In genomic region chr12:111916514-111917217, GRCm38 (mm10) we compare ENCODE assay signal across 14 mouse cellular contexts. TPM values are rescaled to one million over a fixed set of nuclear protein-coding genes. Genes with fewer than 3 reads are reported as not detected.
A peak's percentile ranks its signal among the peaks of the same experiment; 100 is the strongest.
DNase-seq lines count a peak whose midpoint lies in the region; ATAC-seq and TF ChIP-seq lines count a peak whose summit lies in the region.
"Had no signal": no experiment of that assay in that cellular context is flagged by ENCODE, and none has a peak within 500 bp of the region (broad histone marks: within the 10 kb centered on the region; RNA-seq: fewer than 3 reads in every experiment).

No protein-coding gene starts in this region.

- WGBS in heart, embryonic 12.5 days = 43% methylated on average over 12 of the region's 12 CpGs
- WGBS in embryonic facial prominence, embryonic 14.5 days = 42% methylated on average over 12 of the region's 12 CpGs
- WGBS in cerebellum, adult 2 months = 47% methylated on average over 12 of the region's 12 CpGs

- no peak overlapping the region for H3K4me2 ChIP-seq in heart, embryonic 12.5 days
- H3K4me2 ChIP-seq in embryonic facial prominence, embryonic 14.5 days (ENCODE audit: low read depth, low read length) = no peak overlapping the region

- peak overlapping the region; percentile 63; the same call in 1 of the 2 replicates for H3K27ac ChIP-seq in heart, embryonic 12.5 days (ENCODE audit: poor library complexity, severe bottlenecking)
- peak overlapping the region; percentile 63 for H3K27ac ChIP-seq in embryonic facial prominence, embryonic 14.5 days (replicated peaks; ENCODE audit: low read depth, low read length)
- no peak overlapping the region for H3K27ac ChIP-seq in cerebellum, adult 2 months (ENCODE audit: insufficient read depth, low read length)
- H3K27ac ChIP-seq: liver, embryonic 14.5 days had no signal

- no peak for DNase-seq in heart, postnatal 36 days
- DNase-seq in A20 (ENCODE audit: low read depth, low spot score) = peak; percentile 30
- DNase-seq in embryonic facial prominence, embryonic 14.5 days (ENCODE audit: low spot score) = peak; percentile 69
- DNase-seq in kidney, postnatal 14 days = peak; percentile 68
- DNase-seq in left cerebral cortex, postnatal 25 days (ENCODE audit: low spot score in 2 of 2) = no peak
- no peak for DNase-seq in thymus, postnatal 14 days
- DNase-seq in cerebellum, adult 2 months = no peak
- DNase-seq: cerebellum, adult 9-11 months; forebrain, postnatal 0 days; right cerebral cortex, postnatal 14 days had no signal

- no peak overlapping the region for H3K9ac ChIP-seq in heart, embryonic 12.5 days
- peak overlapping the region; percentile 35; the same call in 1 of the 2 replicates for H3K9ac ChIP-seq in embryonic facial prominence, embryonic 14.5 days (ENCODE audit: low read depth, low read length)
- H3K9ac ChIP-seq: forebrain, postnatal 0 days; liver, embryonic 14.5 days had no signal

- no peak for TF ChIP-seq POLR2A in cerebellum, adult 2 months (IDR thresholded peaks at IDR 0.05; ENCODE audit: borderline replicate concordance, insufficient read depth, low read length)

- no peak overlapping the region for H3K4me3 ChIP-seq in heart, embryonic 12.5 days
- H3K4me3 ChIP-seq in embryonic facial prominence, embryonic 14.5 days (ENCODE audit: low read depth, low read length) = no peak overlapping the region
- H3K4me3 ChIP-seq in cerebellum, adult 2 months (replicated peaks; ENCODE audit: insufficient read depth, low read depth, low read length) = no peak overlapping the region

- H3K27me3 ChIP-seq in heart, embryonic 12.5 days (replicated peaks) = 0 out of 2 replicates have a peak, but pooled peaks cover 4% of the 10 kb centered on the region
- no peaks in the 10 kb centered on the region for H3K27me3 ChIP-seq in embryonic facial prominence, embryonic 14.5 days (replicated peaks; ENCODE audit: control insufficient read depth, insufficient read depth, low read length)
- no peaks in the 10 kb centered on the region for H3K27me3 ChIP-seq in cerebellum, adult 2 months (ENCODE audit: control insufficient read depth, insufficient read depth, low read length)

- H3K36me3 ChIP-seq in heart, embryonic 12.5 days = no peaks in the 10 kb centered on the region
- no peaks in the 10 kb centered on the region for H3K36me3 ChIP-seq in embryonic facial prominence, embryonic 14.5 days (ENCODE audit: control insufficient read depth, insufficient read depth, low read length)

- H3K9me3 ChIP-seq in heart, embryonic 12.5 days (replicated peaks) = no peaks in the 10 kb centered on the region
- H3K9me3 ChIP-seq in embryonic facial prominence, embryonic 14.5 days (ENCODE audit: control insufficient read depth, low read length) = no peaks in the 10 kb centered on the region

- H3K4me1 ChIP-seq in heart, embryonic 12.5 days (replicated peaks) = peaks cover 32% of the 10 kb centered on the region
- H3K4me1 ChIP-seq in embryonic facial prominence, embryonic 14.5 days (ENCODE audit: control insufficient read depth, insufficient read depth, low read length) = peaks cover 10% of the 10 kb centered on the region
- peaks cover 18% of the 10 kb centered on the region for H3K4me1 ChIP-seq in cerebellum, adult 2 months (ENCODE audit: control insufficient read depth, insufficient read depth, low read length)

- TF ChIP-seq CTCF in cerebellum, adult 2 months (IDR thresholded peaks at IDR 0.05; ENCODE audit: borderline replicate concordance, insufficient read depth, low read depth, low read length) = no peak

- no peak for ATAC-seq in heart, embryonic 12.5 days (ENCODE audit: insufficient number of reproducible peaks, low FRiP score)
- 0 out of 2 replicates have a peak, but pooled peaks have one; percentile 4 for ATAC-seq in embryonic facial prominence, embryonic 14.5 days (ENCODE audit: low read depth)
- ATAC-seq: forebrain, postnatal 0 days; inflammation-experienced regulatory T-cells, adult 6 months had no signal

- intact Hi-C loops in heart, postnatal 36 days (cut with DNase I) = loop anchor here (2.0 kb wide), 1 partner anchor 26 kb away; no protein-coding TSS in a partner anchor
- intact Hi-C loops in left cerebral cortex, postnatal 25 days (cut with DNase I) = loop anchor here (2.0 kb wide), 1 partner anchor 20 kb away; no protein-coding TSS in a partner anchor

RNA-seq across cellular contexts. Expression of gene Ppp1r13b, which starts 8.8 kb away (rescaled TPM):
- polyA plus RNA-seq in heart, embryonic 12.5 days (2016; fragmentation: Nextera tagmentation; extraction: Ambion mirVana) = 17.9 and 19.8 TPM in 2 replicates
- 10 to 100 TPM; 19.7 to 20.3 TPM for total RNA-seq in heart, postnatal 36 days (2021)
- 15.3 and 17.2 TPM in 2 replicates for polyA plus RNA-seq in embryonic facial prominence, embryonic 14.5 days (2014; fragmentation: Nextera tagmentation; extraction: Ambion mirVana)
- total RNA-seq in left cerebral cortex, postnatal 25 days (2021) = 10 to 100 TPM; 58.4 to 63.9 TPM
- 37.8 and 38.4 TPM in 2 replicates for polyA plus RNA-seq in cerebellum, adult 2 months (2012; rRNA removed)

RNA-seq across cellular contexts. Expression of gene Atp5mpl, which starts 50.1 kb away (rescaled TPM):
- polyA plus RNA-seq in heart, embryonic 12.5 days (2016; fragmentation: Nextera tagmentation; extraction: Ambion mirVana) = 1,412 and 1,427 TPM in 2 replicates
- total RNA-seq in heart, postnatal 36 days (2021) = 1,000 to 10,000 TPM; 1,342 to 1,403 TPM
- 670 and 799 TPM in 2 replicates for polyA plus RNA-seq in embryonic facial prominence, embryonic 14.5 days (2014; fragmentation: Nextera tagmentation; extraction: Ambion mirVana)
- 100 to 1,000 TPM; 375 to 382 TPM for total RNA-seq in left cerebral cortex, postnatal 25 days (2021)
- polyA plus RNA-seq in cerebellum, adult 2 months (2012; rRNA removed) = 359 and 364 TPM in 2 replicates

RNA-seq across cellular contexts. Expression of gene Tdrd9, which starts 54.7 kb away (rescaled TPM):
- 0.14 and 0.37 TPM in 2 replicates for polyA plus RNA-seq in heart, embryonic 12.5 days (2016; fragmentation: Nextera tagmentation; extraction: Ambion mirVana)
- total RNA-seq in heart, postnatal 36 days (2021) = under 1 TPM in 1 of 2 experiments, not detected in 1; 0.33 TPM
- polyA plus RNA-seq in embryonic facial prominence, embryonic 14.5 days (2014; fragmentation: Nextera tagmentation; extraction: Ambion mirVana) = 0.21 and 0.34 TPM in 2 replicates
- under 1 TPM; 0.28 to 0.85 TPM for total RNA-seq in left cerebral cortex, postnatal 25 days (2021)
- 0.17 and 0.21 TPM in 2 replicates for polyA plus RNA-seq in cerebellum, adult 2 months (2012; rRNA removed)
- total RNA-seq: monocyte, adult 5-6 weeks had no signal

Comparison
In these comparisons a context has a peak if more than half of its experiments do, and no peak if none do; other contexts are left out.
1. DNase-seq: peak in A20 (single experiment), embryonic facial prominence, embryonic 14.5 days (single experiment) and kidney, postnatal 14 days (single experiment); none in heart, postnatal 36 days (0 of 2), left cerebral cortex, postnatal 25 days (0 of 2), thymus, postnatal 14 days (single experiment) and cerebellum, adult 2 months (0 of 2).